12 mouse cellular contexts compared by ENCODE assay signal in the genomic region with DNA sequence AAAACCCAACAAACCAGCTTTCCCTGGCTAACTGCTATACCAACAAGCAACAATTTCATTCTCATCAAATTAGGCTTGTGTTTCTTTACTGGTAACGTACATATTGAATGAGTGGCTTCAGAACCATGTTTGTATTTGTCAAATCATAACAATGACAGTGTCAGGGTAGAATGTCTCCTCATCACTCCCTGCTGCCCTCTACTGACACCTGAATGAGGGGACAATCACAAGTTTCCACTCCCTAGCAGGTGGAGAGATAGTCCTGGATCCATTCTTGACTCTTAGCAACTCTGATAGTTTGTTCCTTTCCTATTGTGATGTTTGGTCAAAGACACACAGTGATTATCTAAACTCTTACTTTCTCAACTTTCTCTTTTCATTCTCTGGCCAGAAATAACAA.
DNase-seq lines count a peak whose midpoint lies in the region; TF ChIP-seq lines count a peak whose summit lies in the region.
"Had no signal": no experiment of that assay in that cellular context is flagged by ENCODE, and none has a peak within 500 bp of the region (broad histone marks: within the 10 kb centered on the region; RNA-seq: fewer than 3 reads in every experiment).

No protein-coding gene starts in this region.

- DNase-seq in cerebellum, postnatal 10 days = peak; percentile 21 to 28
- DNase-seq in cerebellum, adult 2 months = no peak
- DNase-seq in liver, adult 2 months (ENCODE audit: extremely low read depth, low read depth, low spot score) = no peak
- DNase-seq in liver = no peak
- peak; percentile 11 for DNase-seq in CD4-positive helper T cell, adult 2 months (ENCODE audit: low read depth, low spot score)
- DNase-seq in naive thymus-derived CD4-positive, alpha-beta T cell, adult 2 months (ENCODE audit: low read depth) = peak; percentile 24
- DNase-seq in left cerebral cortex, postnatal 14 days (ENCODE audit: low spot score in 2 of 2) = no peak
- no peak for DNase-seq in frontal cortex, postnatal 10 days (ENCODE audit: low spot score in 2 of 2)
- DNase-seq: retina, postnatal 1 day had no signal

- H3K27ac ChIP-seq in cerebellum, adult 2 months (ENCODE audit: insufficient read depth, low read length) = no peak overlapping the region
- H3K27ac ChIP-seq in liver, adult 2 months (replicated peaks; ENCODE audit: insufficient read depth, low read depth, low read length) = no peak overlapping the region
- H3K27ac ChIP-seq: hindbrain, embryonic 10.5 days; neural tube, embryonic 12.5 days had no signal

- no peak for TF ChIP-seq POLR2A in cerebellum, adult 2 months (IDR thresholded peaks at IDR 0.05; ENCODE audit: borderline replicate concordance, insufficient read depth, low read length)
- no peak for TF ChIP-seq POLR2A in liver, adult 2 months (IDR thresholded peaks at IDR 0.05; ENCODE audit: extremely low read depth, insufficient read depth, low read length)

- WGBS in cerebellum, adult 2 months = 89% methylated on average over 1 of the region's 1 CpGs
- 78% methylated on average over 1 of the region's 1 CpGs for WGBS in liver, adult 2 months

- no peaks in the 10 kb centered on the region for H3K27me3 ChIP-seq in cerebellum, adult 2 months (ENCODE audit: control insufficient read depth, insufficient read depth, low read length)
- H3K27me3 ChIP-seq in liver, adult 2 months (ENCODE audit: control insufficient read depth, insufficient read depth, low read length) = no peaks in the 10 kb centered on the region
- H3K27me3 ChIP-seq: neural tube, embryonic 12.5 days had no signal

- H3K79me2 ChIP-seq in liver, adult 2 months (ENCODE audit: control insufficient read depth, insufficient read depth, low read length) = no peaks in the 10 kb centered on the region

- H3K9ac ChIP-seq in liver, adult 2 months (ENCODE audit: low read depth, low read length) = no peak overlapping the region
- H3K9ac ChIP-seq: neural tube, embryonic 12.5 days had no signal

- no peak overlapping the region for H3K4me3 ChIP-seq in cerebellum, adult 2 months (replicated peaks; ENCODE audit: insufficient read depth, low read depth, low read length)
- H3K4me3 ChIP-seq in liver, adult 2 months (ENCODE audit: insufficient read depth, low read depth, low read length) = no peak overlapping the region
- H3K4me3 ChIP-seq: erythroblast, embryonic 14.5 days; hindbrain, embryonic 10.5 days; neural tube, embryonic 12.5 days had no signal

- no peaks in the 10 kb centered on the region for H3K4me1 ChIP-seq in cerebellum, adult 2 months (ENCODE audit: control insufficient read depth, insufficient read depth, low read length)
- peaks cover 2% of the 10 kb centered on the region; the same call in 1 of the 2 replicates for H3K4me1 ChIP-seq in liver, adult 2 months (ENCODE audit: control insufficient read depth, insufficient read depth, low read length)
- H3K4me1 ChIP-seq: hindbrain, embryonic 10.5 days; neural tube, embryonic 12.5 days had no signal

- intact Hi-C loops in left cerebral cortex, postnatal 14 days (cut with DNase I) = no loop called here

- no peak for TF ChIP-seq CTCF in cerebellum, adult 2 months (IDR thresholded peaks at IDR 0.05; ENCODE audit: borderline replicate concordance, insufficient read depth, low read depth, low read length)
- TF ChIP-seq CTCF in liver, adult 2 months (IDR thresholded peaks at IDR 0.05; ENCODE audit: low read depth, low read length) = peak; percentile 5; the same call in 1 of the 2 replicates

- no peaks in the 10 kb centered on the region for H3K36me3 ChIP-seq in liver, adult 2 months (ENCODE audit: control insufficient read depth, insufficient read depth, low read length)
- H3K36me3 ChIP-seq: hindbrain, embryonic 10.5 days; neural tube, embryonic 12.5 days had no signal

Comparison
In these comparisons a context has a peak if more than half of its experiments do, and no peak if none do; other contexts are left out.
1. DNase-seq: peak in cerebellum, postnatal 10 days (2 of 2), CD4-positive helper T cell, adult 2 months (single experiment) and naive thymus-derived CD4-positive, alpha-beta T cell, adult 2 months (single experiment); none in cerebellum, adult 2 months (0 of 2), liver, adult 2 months (single experiment), liver (single experiment), left cerebral cortex, postnatal 14 days (0 of 2) and frontal cortex, postnatal 10 days (0 of 2).